Mouse (Mus musculus): Measurements from ENCODE around the gene Fam162a.
"Not testable (repeated sequence)": the region's sequence is repeated elsewhere in the genome, so short reads cannot be mapped to it uniquely, and the experiment has no call there.

Fam162a gene

DNA sequence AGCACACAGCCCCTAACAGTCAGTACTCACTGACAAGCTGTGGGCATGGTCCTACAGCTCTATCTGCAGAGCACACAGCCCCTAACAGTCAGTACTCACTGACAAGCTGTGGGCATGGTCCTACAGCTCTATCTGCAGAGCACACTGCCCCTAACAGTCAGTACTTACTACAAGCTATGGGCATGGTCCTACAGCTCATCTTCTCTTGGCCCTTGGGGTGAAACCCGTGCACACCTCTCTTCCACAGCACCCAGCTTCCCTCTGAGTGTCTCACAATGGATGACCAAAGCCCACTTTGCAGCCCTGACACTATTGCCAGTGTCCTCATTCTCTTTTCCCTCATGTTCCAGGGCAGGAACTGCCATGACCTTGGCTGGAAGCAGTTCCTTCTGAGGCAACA, 8.9 kb downstream of the Fam162a start:
- not testable (repeated sequence) for DNase-seq (ENCODE audit: low spot score in 2 of 2)

DNA sequence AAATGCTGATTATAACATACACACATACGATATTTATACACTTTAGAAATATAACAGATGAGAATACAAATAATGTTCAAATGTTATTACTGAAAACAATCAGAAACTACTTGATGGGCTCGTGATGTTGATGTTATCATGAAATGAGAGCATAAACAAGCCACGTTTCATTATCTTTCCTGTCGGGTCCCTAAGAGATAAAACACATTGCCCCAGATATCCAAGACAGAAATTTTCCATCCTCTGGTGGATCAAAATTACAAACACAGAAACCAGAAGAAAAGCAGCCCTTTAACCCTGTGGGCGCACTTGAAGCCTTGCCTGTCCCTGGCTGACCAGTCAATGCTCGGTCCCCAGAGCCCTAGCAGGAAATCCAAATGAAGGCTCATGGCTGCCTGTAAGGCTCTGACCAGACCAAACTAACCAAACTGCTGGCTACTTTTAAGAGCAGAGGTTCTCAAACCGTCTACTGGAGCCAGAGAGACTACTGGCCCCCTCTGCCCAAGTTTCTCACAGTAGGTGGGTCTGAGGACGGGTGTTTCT, 13.4 kb downstream of the Fam162a start:
- DNase-seq (ENCODE audit: low spot score in 2 of 2), result no peak

DNA sequence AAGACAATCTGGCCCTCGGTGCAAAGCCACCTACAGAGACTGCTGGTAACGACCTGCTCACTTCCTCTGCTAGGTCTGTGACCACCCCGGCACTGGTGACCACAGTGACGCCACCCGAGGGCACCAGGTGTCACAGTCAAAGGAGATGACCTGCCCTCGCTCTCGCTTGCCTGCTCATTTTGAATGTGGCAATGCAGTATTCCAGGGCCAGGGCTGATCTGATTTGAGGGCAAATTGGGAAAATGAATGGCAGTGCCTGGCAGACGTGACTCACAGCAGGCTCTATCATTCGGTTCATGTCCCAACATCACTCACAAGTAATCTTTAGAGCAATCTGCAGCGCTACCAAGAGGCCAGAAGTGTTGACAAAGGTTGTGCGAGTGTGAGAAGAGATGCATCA, 15.0 kb downstream of the Fam162a start:
- no peak for DNase-seq (ENCODE audit: low spot score in 2 of 2)

DNA sequence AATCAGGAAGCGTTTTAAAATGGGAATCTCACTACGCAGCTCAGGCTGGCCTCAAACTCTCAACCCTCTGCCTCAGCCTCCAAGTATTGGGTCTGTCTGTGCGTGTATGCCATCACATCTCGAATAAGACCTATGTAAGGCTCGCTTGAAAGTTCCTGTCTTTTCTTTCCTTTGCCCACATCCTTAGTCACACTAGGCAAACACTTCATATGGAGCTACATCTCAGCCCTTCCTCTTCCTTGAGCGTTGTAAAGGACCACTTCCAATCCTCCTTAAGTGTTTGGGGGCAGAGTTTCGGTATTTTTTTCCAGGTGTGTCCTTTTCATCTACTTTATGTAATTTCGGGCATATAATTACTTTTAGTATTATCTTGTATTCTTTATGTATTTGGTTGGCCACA, 16.5 kb downstream of the Fam162a start:
- DNase-seq (ENCODE audit: low spot score in 2 of 2), result no peak

DNA sequence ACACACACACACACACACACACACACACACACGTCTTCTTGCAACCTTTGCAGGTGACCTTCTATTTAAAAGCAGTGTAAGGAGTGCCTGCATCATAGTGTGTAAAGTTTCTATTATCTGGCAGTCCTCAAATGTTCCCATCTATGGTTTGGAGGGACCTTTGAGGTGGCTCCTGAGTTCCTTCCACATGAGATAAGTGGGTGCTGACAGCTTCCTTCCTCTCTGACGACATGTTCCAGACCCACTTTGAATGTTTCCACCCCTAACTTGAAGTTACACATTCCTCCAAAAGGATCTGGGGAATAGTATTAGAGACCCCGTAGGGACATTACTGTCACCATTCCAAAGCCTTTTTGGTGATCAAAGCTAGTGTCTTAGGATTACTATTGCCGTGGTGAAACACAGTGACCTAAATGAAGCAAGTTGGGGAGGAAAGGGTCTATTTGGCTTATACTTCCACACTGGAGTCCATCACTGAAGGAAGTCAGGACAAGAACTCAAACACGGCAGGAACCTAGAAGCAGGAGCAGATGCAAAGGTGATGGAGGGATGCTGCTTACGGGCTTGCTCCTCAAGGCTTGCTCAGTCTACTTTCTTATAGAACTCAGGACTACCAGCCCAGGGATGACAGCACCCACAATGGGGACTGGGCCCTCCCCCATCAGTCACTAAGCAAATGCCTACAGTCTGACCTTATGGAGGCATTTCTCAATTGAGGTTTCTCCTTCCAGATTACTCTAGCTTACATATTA, 17.7 kb downstream of the Fam162a start:
- no peak for DNase-seq (ENCODE audit: low spot score in 2 of 2)

DNA sequence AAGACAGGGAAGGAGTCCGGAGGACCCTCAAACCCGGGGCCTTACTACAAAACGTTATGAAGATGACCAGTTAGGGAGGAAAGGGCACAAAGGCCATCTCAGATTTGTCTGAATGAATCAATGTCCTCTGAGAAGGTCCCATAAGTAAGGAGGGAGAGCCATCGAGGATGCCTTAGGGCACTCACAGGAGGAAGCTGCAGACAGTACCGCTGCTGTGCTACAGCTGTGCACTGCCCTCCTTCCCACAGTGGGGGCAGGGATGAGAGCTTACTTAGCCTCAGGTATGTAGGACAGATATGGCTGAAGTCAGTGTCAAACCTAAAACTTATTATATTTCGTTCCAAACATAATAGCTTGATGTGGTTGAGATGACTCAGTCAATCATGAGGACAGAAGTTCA, 19.9 kb downstream of the Fam162a start:
- DNase-seq (ENCODE audit: low spot score in 2 of 2), result no peak

DNA sequence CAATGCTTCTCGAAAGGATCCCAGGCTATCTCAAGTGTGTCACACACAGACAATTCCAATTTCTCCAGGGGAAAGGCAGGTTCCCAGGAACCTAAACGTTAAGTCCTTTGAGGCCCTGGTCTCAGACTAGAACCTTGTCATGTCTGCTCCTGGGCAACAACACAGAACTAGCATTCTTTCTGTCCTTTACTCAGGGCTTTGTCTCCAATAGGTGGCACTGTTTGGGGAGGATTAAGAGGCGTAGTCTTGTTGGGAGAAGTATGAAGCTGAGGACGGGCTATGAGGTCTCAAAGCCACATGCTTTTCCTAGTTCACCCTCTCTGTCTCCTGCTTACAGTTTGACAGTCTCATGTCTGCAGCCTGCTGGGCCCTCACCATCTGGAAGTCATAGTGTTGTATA, 23.9 kb downstream of the Fam162a start:
- DNase-seq (ENCODE audit: low spot score in 2 of 2), result no peak

DNA sequence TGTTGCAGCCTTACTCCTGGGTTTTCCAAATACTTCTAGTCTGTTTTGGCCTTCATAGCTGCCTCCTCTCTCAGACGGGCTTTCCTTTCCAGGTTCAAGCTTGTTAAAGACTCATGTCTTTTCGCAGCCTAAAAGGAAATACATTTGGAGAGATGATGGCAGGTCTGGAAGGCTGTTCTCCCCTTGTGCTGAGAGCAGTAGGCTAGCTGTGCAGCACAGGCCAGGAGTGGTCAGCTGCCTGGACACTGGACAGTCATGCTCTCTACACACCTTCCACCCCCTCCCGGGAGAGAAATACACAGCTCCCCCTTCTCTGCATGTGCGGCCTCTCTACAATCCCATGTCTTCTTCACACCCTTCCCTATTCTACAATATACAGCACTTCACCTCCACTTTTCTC, 27.4 kb downstream of the Fam162a start:
- DNase-seq (ENCODE audit: low spot score in 2 of 2), result no peak

DNA sequence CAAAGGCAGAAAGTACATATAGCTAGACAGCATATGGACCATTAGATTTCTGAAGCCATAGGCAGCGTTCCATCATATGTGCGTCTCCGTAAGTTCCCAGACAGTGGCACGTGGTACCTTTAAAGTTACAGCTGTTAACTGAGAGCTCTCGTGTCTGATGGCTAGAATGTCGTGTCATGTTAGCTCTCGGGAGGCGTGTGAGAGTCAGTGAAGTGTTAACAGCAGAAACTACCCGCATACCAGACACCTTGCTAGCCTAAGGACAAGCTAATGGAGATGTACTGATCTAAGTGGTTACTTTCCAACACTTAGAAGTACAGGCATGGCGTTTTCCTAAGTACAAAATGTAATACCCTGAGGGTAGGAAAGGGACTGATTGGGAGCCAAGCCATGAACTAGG, 28.3 kb downstream of the Fam162a start:
- DNase-seq (ENCODE audit: low spot score in 2 of 2), result no peak

DNA sequence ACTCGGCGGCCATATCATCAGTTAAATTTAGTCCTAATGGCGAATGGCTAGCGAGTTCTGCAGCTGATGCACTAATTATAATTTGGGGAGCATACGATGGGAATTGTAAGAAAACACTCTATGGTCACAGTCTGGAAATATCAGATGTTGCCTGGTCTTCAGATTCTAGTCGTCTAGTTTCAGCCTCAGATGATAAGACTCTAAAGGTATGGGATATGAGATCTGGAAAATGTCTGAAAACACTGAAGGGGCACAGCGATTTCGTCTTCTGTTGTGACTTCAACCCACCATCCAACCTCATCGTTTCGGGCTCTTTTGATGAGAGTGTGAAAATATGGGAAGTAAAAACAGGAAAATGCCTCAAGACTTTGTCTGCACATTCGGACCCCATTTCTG, 29.8 kb downstream of the Fam162a start:
- no peak for DNase-seq (ENCODE audit: low spot score in 2 of 2)

DNA sequence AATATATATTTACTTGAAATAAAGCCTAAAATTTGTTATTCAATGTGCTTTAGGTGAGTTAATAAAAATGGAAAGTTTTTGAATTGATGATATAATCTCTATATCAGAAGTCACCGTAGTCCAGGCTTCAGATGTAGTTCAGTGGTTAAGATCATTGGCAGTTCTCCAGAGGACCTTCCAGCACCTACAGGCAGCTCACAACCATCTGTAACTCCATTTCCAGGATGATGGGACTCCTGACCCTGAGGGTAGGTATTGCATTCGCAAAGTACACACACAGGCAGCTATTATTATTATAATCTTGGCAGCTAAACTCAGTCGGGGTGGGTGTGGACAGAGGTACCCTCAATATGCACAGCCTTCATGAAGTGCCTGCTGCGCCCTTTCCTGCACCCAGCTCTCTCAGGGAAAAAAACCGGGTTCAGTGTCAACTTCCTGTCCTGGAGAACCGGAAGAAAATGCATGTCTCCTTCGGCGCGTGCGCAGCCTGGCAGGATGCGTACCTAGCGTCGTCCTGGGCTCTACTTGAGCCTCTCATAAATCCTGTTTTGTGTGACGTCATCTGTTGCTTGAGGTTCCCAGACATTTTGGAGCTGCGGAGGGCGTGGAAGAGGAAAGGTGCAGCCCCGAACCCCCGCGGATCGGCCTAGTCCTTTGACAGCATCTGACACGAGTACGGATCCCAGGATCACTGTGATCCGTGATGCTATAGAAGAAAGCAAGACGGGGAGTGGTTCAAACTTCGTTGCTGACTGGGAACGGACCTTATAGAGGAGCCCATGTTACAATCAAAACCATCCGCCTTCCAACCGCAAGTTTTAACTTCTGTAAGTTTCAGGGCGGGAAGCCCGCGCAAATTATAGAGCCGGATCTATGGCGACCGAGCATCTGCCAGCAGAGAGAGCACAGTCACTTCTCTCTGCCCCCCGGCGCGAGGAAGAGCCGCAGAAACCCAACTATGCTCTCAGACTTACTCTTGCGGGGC, 30.5 kb downstream of the Fam162a start, which contains the start of gene Wdr5b:
Gene Wdr5b, plus strand, starts transcription at position 551 of the 985 bp plus-strand sequence.
- DNase-seq (ENCODE audit: low spot score in 2 of 2), result peak; percentile 94 to 96

DNA sequence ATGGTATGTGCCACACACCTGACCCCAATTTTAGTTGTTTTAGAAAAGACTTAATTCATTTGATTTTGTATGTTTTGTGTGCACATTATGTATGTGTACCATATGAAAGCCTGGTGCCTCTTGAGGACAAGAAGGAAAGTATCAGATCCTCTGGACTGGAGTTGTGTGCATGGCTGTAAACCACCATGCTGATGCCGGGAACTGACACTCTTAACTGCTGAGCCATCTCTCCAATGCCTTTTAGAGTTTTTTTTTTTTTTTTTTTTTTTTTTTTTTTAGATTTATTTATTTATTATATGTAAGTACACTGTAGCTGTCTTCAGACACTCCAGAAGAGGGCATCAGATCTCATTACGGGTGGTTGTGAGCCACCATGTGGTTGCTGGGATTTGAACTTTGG, 43.3 kb downstream of the Fam162a start:
- not testable (repeated sequence) for DNase-seq (ENCODE audit: low spot score in 2 of 2)

DNA sequence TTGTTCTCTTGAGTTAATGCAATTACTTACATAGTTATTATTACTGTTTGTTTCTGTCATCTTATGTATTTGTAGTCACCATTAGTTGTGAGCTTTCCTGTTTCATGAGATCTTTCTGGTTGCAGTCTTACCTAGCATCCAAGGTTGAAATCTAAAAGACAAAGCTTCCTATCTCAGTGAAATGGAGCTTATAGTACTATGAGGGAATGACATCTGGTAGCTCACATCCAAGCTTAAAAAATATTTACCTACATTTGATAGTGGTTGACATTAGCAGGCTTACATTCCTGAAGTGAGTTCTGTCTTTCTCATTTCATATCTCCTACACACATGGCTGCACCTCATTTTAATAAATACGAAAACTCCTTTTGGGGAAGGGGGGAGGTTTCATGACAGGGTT, 55.1 kb downstream of the Fam162a start:
- DNase-seq (ENCODE audit: low spot score in 2 of 2), result no peak

DNA sequence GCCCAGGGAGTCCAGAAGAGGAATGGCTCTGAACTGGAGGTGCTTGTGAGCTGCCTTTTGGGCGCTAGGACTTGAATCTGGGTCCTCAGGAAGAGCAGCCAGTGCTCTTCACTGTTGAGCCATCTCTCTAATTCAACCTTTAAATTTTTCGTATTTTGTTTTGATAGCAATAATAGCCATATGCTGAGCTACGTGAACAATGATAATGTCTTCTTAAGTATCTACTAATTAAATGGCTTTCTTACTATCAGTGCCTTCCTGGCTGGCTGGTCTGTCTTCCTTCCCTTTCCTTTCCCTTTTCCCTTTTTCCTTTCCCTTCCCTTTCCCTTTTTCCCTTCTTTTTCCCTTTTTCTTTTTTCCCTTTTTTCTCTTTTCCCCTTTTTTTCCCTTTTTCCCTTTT, 63.0 kb downstream of the Fam162a start:
- no peak for DNase-seq (ENCODE audit: low spot score in 2 of 2)

DNA sequence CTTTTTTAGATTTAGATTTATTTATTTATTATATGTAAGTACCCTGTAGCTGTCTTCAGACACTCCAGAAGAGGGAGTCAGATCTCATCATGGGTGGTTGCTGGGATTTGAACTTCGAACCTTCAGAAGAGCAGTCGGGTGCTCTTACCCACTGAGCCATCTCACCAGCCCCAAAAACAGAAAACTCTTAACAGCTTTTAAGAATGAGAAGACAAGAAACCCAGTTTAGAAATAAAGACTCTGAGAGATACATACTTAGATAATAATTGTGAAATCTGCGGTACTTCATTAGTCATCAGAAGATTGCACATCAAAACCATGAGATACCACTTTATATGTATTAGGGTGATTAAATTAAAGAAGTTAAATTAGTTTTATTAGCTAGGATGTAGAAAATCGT, 72.5 kb downstream of the Fam162a start:
- DNase-seq (ENCODE audit: low spot score in 2 of 2), result not testable (repeated sequence)

Measured in left cerebral cortex, adult 9 months (tissue).